Mouse (Mus musculus) liver, adult 2 months (tissue): Measurements from ENCODE around the gene Itga8.

ENCODE experiments used
- CTCF ChIP-seq: fragments of 200-500 bp; IDR thresholded peaks from 2 replicates; pipeline ENCODE4 v1.5.1; 2011; ENCODE audit warnings: low read depth, low read length, control low read depth
- POLR2A ChIP-seq: fragments of 200-500 bp; IDR thresholded peaks from 2 replicates; pipeline ENCODE4 v1.6.1; 2011; ENCODE audit warnings: low read length, control low read depth; ENCODE audit not compliant: insufficient read depth; ENCODE audit errors: extremely low read depth

DNA sequence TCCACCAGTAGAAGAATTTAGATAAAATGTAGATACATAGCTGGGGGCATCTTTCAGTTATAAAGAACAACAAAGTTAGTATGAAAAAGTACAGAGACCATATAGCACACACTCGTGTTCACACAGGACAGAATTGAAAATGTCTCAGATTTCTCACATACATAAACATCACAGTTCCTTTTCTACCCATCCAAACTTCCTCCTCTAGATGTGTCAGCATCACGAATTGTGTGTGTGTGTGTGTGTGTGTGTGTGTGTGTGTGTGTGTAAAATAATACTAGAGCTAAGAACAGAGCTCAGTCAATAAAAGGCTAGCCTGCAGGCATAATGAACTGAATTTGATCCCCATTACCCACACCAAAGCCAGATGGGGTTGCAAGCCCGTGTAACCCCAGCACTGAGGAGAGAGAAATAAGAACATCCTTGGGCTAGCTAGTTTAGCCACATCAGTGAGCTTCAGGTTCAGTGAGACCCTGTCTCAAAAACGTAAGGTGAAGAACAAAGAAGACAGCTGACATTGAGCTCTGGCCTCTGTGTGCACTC, 22.6 kb downstream of the Itga8 start:
- TF ChIP-seq CTCF (no peak), POLR2A (no peak)
